In genomic region chr14:118491300-118491699, GRCm38 (mm10) we compare ENCODE assay signal across 14 mouse cellular contexts.
A peak's percentile ranks its signal among the peaks of the same experiment; 100 is the strongest.
DNase-seq lines count a peak whose midpoint lies in the region; ATAC-seq lines count a peak whose summit lies in the region.
"Had no signal": no experiment of that assay in that cellular context is flagged by ENCODE, and none has a peak within 500 bp of the region (broad histone marks: within the 10 kb centered on the region; RNA-seq: fewer than 3 reads in every experiment).

No protein-coding gene starts in this region.

- H3K9me3 ChIP-seq in intestine, embryonic 15.5 days, result no peaks in the 10 kb centered on the region
- H3K9me3 ChIP-seq in intestine, embryonic 16.5 days (ENCODE audit: control insufficient read depth, low read length), result no peaks in the 10 kb centered on the region; the same call in 1 of the 2 replicates
- H3K9me3 ChIP-seq in embryonic facial prominence, embryonic 11.5 days (replicated peaks; ENCODE audit: control insufficient read depth, low read length), result no peaks in the 10 kb centered on the region
- no peaks in the 10 kb centered on the region for H3K9me3 ChIP-seq in hindbrain, embryonic 11.5 days (ENCODE audit: control insufficient read depth, low read length)
- no peaks in the 10 kb centered on the region for H3K9me3 ChIP-seq in midbrain, embryonic 16.5 days (replicated peaks; ENCODE audit: control insufficient read depth, low read length, poor library complexity, severe bottlenecking)
- H3K9me3 ChIP-seq: stomach, embryonic 15.5 days had no signal

- WGBS in intestine, embryonic 15.5 days, result 56% methylated on average over 13 of the region's 13 CpGs
- 53% methylated on average over 13 of the region's 13 CpGs for WGBS in intestine, embryonic 16.5 days
- 30% methylated on average over 13 of the region's 13 CpGs for WGBS in embryonic facial prominence, embryonic 11.5 days
- WGBS in hindbrain, embryonic 11.5 days, result 30% methylated on average over 13 of the region's 13 CpGs
- WGBS in midbrain, embryonic 16.5 days, result 19% methylated on average over 13 of the region's 13 CpGs

- no peak overlapping the region for H3K9ac ChIP-seq in intestine, embryonic 15.5 days
- H3K9ac ChIP-seq in intestine, embryonic 16.5 days (ENCODE audit: low read depth, low read length), result no peak overlapping the region
- H3K9ac ChIP-seq in embryonic facial prominence, embryonic 11.5 days (replicated peaks; ENCODE audit: low read length), result no peak overlapping the region
- H3K9ac ChIP-seq in hindbrain, embryonic 11.5 days (ENCODE audit: low read depth, low read length), result no peak overlapping the region
- H3K9ac ChIP-seq in midbrain, embryonic 16.5 days (ENCODE audit: low read depth, low read length), result no peak overlapping the region
- H3K9ac ChIP-seq: liver, postnatal 0 days; stomach, embryonic 15.5 days had no signal

- intact Hi-C loops in left cerebral cortex, postnatal 14 days (cut with DNase I), result no loop called here

- 0 out of 2 replicates have a peak overlapping the region, but pooled peaks have one; percentile 2 for H3K4me2 ChIP-seq in intestine, embryonic 15.5 days (replicated peaks)
- no peak overlapping the region for H3K4me2 ChIP-seq in intestine, embryonic 16.5 days (ENCODE audit: low read depth, low read length)
- 0 out of 2 replicates have a peak overlapping the region, but pooled peaks have one; percentile 1 for H3K4me2 ChIP-seq in embryonic facial prominence, embryonic 11.5 days (ENCODE audit: low read depth, low read length)
- H3K4me2 ChIP-seq in hindbrain, embryonic 11.5 days (replicated peaks; ENCODE audit: low read depth, low read length), result 0 out of 2 replicates have a peak overlapping the region, but pooled peaks have one; percentile 1
- peak overlapping the region; percentile 3 for H3K4me2 ChIP-seq in midbrain, embryonic 16.5 days (ENCODE audit: low read length)
- H3K4me2 ChIP-seq: stomach, embryonic 15.5 days had no signal

- no peaks in the 10 kb centered on the region for H3K27me3 ChIP-seq in intestine, embryonic 15.5 days (replicated peaks)
- H3K27me3 ChIP-seq in intestine, embryonic 16.5 days (replicated peaks; ENCODE audit: control insufficient read depth, insufficient read depth, low read length), result no peaks in the 10 kb centered on the region
- no peaks in the 10 kb centered on the region; the same call in 1 of the 2 replicates for H3K27me3 ChIP-seq in embryonic facial prominence, embryonic 11.5 days (ENCODE audit: control insufficient read depth, insufficient read depth, low read length)
- no peaks in the 10 kb centered on the region for H3K27me3 ChIP-seq in hindbrain, embryonic 11.5 days (ENCODE audit: control insufficient read depth, insufficient read depth, low read length)
- H3K27me3 ChIP-seq in midbrain, embryonic 16.5 days (ENCODE audit: control insufficient read depth, insufficient read depth, low read depth, low read length), result no peaks in the 10 kb centered on the region
- H3K27me3 ChIP-seq: stomach, embryonic 15.5 days had no signal

- no peaks in the 10 kb centered on the region for H3K36me3 ChIP-seq in intestine, embryonic 15.5 days
- no peaks in the 10 kb centered on the region for H3K36me3 ChIP-seq in intestine, embryonic 16.5 days (ENCODE audit: control insufficient read depth, insufficient read depth, low read length)
- H3K36me3 ChIP-seq in embryonic facial prominence, embryonic 11.5 days (replicated peaks; ENCODE audit: control insufficient read depth, insufficient read depth, low read depth, low read length), result no peaks in the 10 kb centered on the region
- H3K36me3 ChIP-seq in hindbrain, embryonic 11.5 days (ENCODE audit: control insufficient read depth, insufficient read depth, low read length), result no peaks in the 10 kb centered on the region
- H3K36me3 ChIP-seq in midbrain, embryonic 16.5 days (ENCODE audit: control insufficient read depth, insufficient read depth, low read length), result no peaks in the 10 kb centered on the region
- H3K36me3 ChIP-seq: stomach, embryonic 15.5 days had no signal

- no peak overlapping the region for H3K4me3 ChIP-seq in intestine, embryonic 15.5 days (replicated peaks)
- H3K4me3 ChIP-seq in intestine, embryonic 16.5 days (ENCODE audit: low read length), result no peak overlapping the region
- H3K4me3 ChIP-seq in embryonic facial prominence, embryonic 11.5 days (ENCODE audit: low read depth, low read length), result no peak overlapping the region
- H3K4me3 ChIP-seq in hindbrain, embryonic 11.5 days (ENCODE audit: low read depth, low read length), result no peak overlapping the region
- no peak overlapping the region for H3K4me3 ChIP-seq in midbrain, embryonic 16.5 days (ENCODE audit: low read depth, low read length)
- H3K4me3 ChIP-seq: stomach, embryonic 15.5 days had no signal

- DNase-seq in embryonic facial prominence, embryonic 11.5 days (ENCODE audit: low spot score), result no peak
- DNase-seq in hindbrain, embryonic 11.5 days (ENCODE audit: low spot score), result peak; percentile 39
- no peak for DNase-seq in left cerebral cortex, postnatal 14 days (ENCODE audit: low spot score in 2 of 2)
- DNase-seq: adrenal gland, adult 2 months; B cell, adult 2 months; cerebellum, adult 11-12 months; kidney, adult 18-20 months; liver, postnatal 0 days had no signal

- no peak overlapping the region for H3K27ac ChIP-seq in intestine, embryonic 15.5 days
- H3K27ac ChIP-seq in intestine, embryonic 16.5 days (ENCODE audit: low read length), result no peak overlapping the region
- no peak overlapping the region for H3K27ac ChIP-seq in embryonic facial prominence, embryonic 11.5 days (replicated peaks; ENCODE audit: low read depth, low read length)
- H3K27ac ChIP-seq in hindbrain, embryonic 11.5 days (ENCODE audit: low read depth, low read length), result no peak overlapping the region
- H3K27ac ChIP-seq in midbrain, embryonic 16.5 days (ENCODE audit: low read length), result no peak overlapping the region
- H3K27ac ChIP-seq: stomach, embryonic 15.5 days had no signal

- no peaks in the 10 kb centered on the region for H3K4me1 ChIP-seq in intestine, embryonic 15.5 days (replicated peaks)
- no peaks in the 10 kb centered on the region for H3K4me1 ChIP-seq in intestine, embryonic 16.5 days (ENCODE audit: control insufficient read depth, insufficient read depth, low read length)
- H3K4me1 ChIP-seq in embryonic facial prominence, embryonic 11.5 days (ENCODE audit: control insufficient read depth, insufficient read depth, low read length), result no peaks in the 10 kb centered on the region
- no peaks in the 10 kb centered on the region for H3K4me1 ChIP-seq in hindbrain, embryonic 11.5 days (replicated peaks; ENCODE audit: control insufficient read depth, insufficient read depth, low read length)
- H3K4me1 ChIP-seq in midbrain, embryonic 16.5 days (ENCODE audit: control insufficient read depth, insufficient read depth, low read length), result peaks cover 2% of the 10 kb centered on the region; the same call in 1 of the 2 replicates
- H3K4me1 ChIP-seq: stomach, embryonic 15.5 days had no signal

- ATAC-seq in intestine, embryonic 15.5 days, result no peak
- ATAC-seq in intestine, embryonic 16.5 days, result no peak
- no peak for ATAC-seq in embryonic facial prominence, embryonic 11.5 days (replicated peaks; ENCODE audit: insufficient number of reproducible peaks, low FRiP score, low TSS enrichment, low read depth)
- peak; percentile 46 for ATAC-seq in hindbrain, embryonic 11.5 days (ENCODE audit: low FRiP score)
- peak; percentile 62; the same call in 1 of the 2 replicates for ATAC-seq in midbrain, embryonic 16.5 days
- ATAC-seq in megakaryocyte progenitor cell, adult 5-6 weeks (replicated peaks; ENCODE audit: poor library complexity), result no peak
- no peak for ATAC-seq in CD4-positive, CD25-positive, alpha-beta regulatory T cell, adult 4 months
- ATAC-seq: liver, postnatal 0 days had no signal

Comparison
In these comparisons a context has a peak if more than half of its experiments do, and no peak if none do; other contexts are left out.
1. ATAC-seq: peak in hindbrain, embryonic 11.5 days (single experiment) and midbrain, embryonic 16.5 days (single experiment); none in intestine, embryonic 15.5 days (single experiment), intestine, embryonic 16.5 days (single experiment), embryonic facial prominence, embryonic 11.5 days (single experiment), megakaryocyte progenitor cell, adult 5-6 weeks (single experiment) and CD4-positive, CD25-positive, alpha-beta regulatory T cell, adult 4 months (single experiment).